Mouse (Mus musculus) MN1 (cell line): ENCODE results near the gene Bbs7.
"Not testable (repeated sequence)": the region's sequence is repeated elsewhere in the genome, so short reads cannot be mapped to it uniquely, and the experiment has no call there.

Experiments
- DNase-seq: peaks from one replicate; pipeline ENCODE4 v3.0.0-alpha.2; 2016; ENCODE audit warnings: low spot score

Gene Bbs7

DNA sequence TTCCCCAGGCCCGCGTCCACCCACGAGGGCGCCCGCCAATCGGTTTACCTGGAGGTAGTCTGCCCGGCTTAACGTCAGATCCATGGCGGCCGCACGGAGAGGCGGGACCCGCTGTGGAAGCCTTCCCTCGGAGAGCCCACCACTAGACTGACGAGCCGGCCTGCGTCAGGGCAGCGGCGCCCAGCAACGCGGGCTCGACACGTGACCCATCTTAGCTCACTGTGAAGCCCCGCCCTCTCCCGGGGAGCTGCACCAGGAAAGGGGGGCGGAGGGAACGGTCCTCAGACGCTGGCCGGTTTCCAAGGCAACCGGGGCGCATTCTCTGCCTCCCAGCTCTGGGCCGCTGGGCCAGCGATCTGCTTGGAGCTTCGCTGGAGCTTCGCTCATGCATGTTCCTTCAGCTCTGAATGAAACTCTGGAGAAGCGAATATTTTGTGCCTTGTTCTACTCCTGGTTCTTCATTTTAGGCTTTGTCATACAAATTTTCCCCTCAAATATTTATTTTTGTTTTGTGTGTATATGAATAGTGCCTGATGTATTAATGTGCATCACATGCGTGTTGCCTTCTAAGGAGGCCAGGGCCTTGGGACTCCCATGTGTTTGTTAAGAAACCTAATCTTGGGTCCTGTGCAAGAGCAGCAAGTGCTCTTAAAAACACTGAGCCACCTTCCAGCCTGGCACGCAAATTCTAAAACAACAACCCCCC, at the start of gene Bbs7:
TSS of gene Bbs7 (minus strand) at position 276 of the 706 bp plus-strand sequence.
- DNase-seq = peak; percentile 97

DNA sequence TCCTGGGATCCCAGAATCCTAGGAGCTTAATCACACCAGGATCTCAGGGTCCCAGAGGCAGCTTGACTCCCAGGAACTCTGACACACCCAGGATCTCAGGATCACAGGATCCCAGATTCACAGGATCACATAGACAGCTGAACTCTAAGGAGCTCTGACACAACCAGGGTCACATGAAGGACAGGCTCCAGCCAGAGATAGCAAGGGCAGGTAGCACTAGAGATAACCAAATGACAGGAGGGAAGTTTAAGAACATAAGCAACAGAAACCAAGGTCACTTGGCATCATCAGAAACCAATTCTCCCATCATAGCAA, 31.9 kb upstream of the Bbs7 start:
- DNase-seq = not testable (repeated sequence)

DNA sequence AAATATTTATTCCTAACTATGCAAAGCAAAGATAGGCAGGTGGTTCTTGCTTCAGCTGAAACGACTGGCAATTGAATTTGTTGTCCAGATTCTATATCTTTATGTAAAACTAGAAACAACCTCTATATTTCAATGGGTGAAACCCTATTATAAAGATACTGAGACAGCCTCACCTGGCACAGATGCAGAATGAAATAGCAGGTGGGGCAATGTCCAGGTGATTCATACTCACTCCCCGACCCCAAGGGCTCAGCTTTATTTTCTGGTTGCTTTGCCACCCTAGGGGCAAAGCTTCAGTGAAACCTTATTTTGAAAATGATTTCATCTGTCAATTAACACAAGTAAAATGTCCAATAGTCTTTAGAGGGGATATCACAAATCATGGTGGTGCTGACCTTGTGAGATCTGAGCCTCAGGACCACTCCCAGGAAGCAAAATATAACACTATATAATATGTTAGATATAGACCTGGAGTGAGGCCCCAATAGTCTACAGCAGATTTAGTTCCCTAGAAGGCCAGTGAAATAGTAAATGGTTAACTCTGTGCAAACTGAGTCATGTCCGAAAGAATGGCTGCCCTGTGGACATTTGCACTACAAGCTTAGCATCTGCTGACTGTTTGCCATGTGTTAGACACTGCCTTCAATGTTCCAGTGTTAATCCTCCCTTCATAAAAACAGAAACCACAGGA, 31.4 kb upstream of the Bbs7 start:
- no peak for DNase-seq

DNA sequence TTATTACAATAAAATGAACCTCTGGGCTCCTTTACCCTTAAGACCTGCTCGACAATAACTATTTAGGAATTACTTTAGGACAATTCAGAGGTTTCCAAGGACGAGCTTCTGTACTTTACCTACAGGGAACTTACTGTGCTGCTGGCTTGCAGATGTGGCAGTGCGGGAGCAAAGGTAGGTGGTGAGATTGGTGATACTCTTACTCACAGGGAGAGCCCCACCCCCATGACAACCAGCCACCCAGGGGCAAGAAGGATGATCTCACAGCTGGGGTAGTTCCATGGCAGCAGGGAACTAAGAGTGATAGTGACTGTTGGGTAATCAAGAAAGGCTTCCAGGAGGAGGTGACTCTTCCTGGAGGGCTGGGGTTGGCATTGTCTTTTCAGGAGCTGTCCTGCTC, 30.1 kb upstream of the Bbs7 start:
- no peak for DNase-seq

DNA sequence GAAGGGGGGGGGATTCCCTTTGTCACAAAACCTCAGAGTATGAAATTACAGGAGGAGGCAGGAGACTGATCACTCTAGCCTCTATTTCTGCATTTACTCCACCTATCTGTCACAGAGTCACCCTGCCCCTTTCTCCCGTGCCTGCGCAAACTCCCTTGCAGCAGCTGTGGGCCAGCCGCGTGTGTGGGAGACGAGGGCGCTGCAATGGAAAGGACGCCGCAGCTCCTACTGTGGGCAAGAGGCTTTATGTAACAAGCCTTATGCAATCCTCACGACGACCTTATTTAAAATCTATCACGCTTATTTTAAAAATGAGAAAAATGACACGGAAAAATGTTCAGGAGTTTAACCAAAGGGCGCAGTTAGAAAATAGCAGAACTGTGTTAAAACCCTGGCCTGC, 29.5 kb upstream of the Bbs7 start:
- DNase-seq = no peak

DNA sequence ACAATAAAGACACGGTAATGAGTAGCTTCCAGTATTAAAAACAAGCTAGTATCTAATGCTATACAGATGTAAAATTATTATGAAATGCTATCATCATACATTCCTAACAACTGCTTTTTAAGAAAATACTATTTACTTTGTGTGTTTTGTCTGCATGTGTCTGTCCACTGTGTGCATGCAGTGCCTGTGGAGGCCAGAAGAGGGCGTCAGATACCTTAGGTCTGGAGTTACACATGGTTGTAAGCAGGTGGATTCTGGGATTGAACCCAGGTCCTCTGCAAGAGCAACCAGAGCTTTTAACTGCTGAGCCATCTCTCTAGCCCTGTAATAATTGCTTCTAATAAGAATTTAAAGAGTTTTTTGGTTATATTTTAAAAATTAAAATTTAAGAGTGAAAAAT, 27.5 kb upstream of the Bbs7 start:
- DNase-seq = no peak

DNA sequence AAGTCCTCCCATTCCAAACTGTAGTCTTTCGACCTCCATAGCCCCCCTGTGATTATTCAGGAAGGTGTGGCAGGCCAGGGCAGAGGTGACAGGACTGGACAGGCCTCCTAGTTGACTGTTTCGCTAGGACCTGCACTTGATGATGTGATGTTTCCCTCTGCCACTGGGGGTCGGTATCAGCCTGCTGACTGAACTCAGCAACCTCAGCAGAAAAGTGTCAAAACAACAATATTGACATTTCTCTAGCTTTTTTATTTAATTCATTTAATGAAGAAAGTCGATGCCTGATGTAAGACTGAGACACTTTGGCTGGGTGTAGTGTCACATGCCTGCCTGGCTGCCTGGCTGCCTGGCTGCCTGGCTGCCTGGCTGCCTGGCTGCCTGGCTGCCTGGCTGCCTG, 22.2 kb upstream of the Bbs7 start:
- DNase-seq = peak; percentile 30

DNA sequence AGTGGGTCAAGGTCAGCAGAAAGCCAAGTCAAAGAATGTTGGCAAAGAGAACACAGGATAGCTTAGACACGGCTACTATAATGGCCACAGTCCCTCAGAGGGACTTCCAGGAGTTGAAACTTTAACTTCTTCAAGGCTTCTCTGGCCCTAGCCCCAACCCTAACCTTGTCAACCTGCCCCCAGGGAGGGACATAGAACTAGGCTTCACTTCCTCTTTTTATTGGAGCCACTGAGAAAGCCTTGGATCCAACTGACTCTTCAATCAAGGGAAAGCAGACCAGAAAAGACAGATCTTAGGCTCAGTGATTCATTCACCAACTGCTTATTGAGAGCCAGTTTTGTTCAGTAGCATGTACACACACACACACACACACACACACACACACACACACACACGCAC, 13.5 kb upstream of the Bbs7 start:
- DNase-seq = no peak

DNA sequence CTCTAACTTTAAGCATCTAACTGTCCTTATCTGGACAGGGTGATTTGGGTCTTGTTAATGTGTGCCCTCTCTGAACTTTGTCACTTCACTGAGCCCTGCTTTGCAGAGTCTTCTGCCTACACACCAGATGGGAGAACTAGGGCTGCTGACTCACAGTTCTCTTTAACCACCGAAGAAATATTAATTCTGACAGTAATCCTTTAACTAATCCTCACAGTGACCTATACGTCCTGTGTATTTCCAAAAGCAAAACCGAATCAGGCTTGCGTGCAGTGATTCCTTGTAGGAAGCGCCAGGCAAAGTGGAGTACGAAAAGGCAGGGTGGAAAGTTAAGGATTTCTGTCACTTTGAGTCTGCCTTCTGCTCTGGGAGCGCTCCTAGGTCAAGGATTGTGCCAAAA, 4.9 kb upstream of the Bbs7 start:
- no peak for DNase-seq

DNA sequence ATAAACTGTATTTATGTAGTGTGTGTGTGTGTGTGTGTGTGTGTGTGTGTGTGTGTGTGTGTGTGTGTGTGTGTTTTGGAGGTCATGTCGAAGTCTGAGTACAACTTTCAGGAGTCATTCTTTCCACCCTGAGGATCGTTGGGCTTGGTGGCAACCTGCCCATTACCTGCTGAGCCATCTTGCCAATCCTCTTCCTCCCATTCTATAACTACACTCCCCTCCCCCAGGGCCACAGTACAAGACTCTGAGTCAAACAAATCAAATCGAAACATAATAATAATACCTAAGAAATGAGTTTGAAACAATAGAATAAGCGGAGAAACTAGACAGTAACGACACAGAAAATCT, 605 bp upstream of the Bbs7 start:
- no peak for DNase-seq

DNA sequence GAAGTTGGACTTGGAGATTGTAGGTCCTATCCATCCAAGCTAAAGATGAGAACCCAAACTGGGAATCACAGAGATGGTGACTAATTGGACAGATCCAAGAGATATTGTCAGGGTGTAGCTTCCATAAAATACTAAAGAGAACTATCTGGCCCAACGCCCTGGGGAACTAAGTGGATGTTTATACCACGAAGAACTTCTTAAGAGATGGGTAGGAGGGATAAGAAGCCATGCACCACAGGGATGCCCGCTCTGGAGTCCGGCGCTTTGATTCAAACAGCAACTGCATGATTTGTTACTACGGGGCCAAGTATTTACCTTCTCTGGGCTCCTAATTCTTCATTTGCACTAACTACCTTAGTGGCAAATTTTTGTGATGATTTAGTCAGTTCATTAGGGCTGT, 590 bp downstream of the Bbs7 start:
- DNase-seq = peak; percentile 32

DNA sequence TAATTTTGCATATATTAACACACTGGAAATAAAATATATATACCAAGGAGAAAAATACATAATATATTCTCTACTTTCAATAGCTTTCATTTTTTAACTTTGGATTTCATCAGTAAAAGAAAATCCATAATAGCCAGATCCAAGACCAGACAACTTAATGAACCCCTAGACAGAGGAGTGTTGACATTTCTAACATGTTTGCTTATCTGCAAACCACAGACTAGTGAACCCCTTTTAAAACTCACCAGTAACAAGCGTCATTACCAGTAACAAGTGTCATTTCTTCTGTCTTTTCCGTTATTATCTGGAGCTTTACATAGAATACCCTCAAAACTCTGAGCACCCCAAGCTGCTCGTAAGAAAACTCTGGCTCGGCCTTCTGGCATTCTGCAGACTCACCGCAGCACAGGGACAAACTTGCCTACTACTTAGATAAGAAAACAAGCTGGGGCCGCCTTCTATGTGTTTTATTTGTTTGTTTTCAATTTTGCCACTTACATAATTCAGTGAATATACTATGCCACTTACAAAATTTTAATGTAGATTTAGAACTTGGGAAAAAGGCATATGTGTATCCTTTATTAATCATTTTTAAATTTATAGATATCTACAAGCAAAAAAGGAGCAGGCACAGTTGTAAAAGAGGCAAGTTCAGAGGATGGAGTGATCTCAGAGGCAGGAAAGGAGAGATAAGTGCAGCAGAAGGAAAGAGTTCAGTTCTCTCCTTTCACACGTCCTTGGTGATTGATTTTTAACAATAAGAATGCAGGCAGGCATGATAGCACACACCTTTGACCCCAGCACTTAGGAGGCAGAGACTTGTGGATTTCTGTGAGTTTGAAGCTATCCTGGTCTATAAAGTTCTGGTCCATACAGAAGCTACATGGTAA, 7.1 kb downstream of the Bbs7 start:
- DNase-seq = no peak

DNA sequence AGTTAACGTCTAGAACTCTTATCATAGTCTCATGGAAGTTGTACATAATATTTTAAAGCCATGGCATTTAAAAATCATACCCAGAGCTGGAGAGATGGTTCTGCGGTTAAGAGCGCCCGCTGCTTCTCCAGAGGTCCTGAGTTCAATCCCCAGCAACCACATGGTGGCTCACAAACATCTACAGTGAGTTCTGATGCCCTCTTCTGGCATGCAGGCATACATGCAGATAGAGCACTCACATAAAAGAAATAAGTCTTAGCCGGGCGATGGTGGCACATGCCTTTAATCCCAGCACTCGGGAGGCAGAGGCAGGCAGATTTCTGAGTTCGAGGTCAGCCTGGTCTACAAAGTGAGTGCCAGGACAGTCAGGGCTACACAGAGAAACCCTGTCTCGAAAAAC, 13.5 kb downstream of the Bbs7 start:
- DNase-seq = not testable (repeated sequence)

DNA sequence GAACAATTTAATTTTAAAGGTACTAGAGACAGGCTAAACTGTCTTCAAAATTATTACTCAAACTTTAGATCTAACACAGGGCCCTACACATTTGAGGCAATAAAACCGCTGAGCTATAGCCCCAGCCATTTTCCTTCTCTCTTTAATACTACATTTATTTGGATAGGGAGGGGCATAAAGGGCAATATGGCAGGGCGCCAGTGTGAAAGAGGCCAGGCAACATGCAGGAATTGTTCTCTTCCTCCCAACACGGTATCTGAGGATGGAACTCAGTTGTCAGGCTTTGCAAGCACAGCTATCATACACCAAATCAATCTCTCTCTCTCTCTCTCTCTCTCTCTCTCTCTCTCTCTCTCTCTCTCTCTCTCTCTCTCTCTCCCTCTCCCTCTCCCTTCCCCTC, 14.5 kb downstream of the Bbs7 start:
- DNase-seq = no peak

DNA sequence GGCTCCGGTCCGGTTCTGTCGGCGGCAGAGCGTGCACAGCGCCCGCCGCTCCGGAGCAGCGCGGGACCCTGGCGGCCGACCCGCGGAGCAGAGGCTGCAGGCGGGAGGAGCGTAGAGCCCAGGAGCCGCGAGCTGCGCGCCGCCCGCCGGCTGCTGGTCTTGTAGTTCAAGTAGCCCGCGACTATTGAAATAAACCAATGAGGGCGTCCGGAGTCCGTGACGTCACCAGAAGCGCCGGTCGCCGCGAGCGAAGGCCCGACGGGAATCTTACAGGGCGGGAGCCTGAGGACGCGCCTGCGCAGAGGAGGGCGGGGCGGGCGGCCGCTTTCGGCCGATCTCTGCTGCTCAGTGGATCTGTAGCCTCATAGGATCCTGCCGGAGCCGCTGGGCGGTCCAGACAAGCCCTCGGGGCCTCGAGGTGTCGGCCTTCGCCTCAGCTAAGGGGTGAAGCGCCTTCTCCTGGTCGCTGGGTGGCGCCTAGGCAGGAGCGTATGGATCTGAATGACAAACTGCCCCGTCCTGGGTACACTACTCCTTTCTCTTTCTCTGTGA, 41.4 kb downstream of the Bbs7 start, which contains the start of gene Ccna2:
TSS of gene Ccna2 (minus strand) at position 324 of the 552 bp plus-strand sequence.
- peak; percentile 99 for DNase-seq

DNA sequence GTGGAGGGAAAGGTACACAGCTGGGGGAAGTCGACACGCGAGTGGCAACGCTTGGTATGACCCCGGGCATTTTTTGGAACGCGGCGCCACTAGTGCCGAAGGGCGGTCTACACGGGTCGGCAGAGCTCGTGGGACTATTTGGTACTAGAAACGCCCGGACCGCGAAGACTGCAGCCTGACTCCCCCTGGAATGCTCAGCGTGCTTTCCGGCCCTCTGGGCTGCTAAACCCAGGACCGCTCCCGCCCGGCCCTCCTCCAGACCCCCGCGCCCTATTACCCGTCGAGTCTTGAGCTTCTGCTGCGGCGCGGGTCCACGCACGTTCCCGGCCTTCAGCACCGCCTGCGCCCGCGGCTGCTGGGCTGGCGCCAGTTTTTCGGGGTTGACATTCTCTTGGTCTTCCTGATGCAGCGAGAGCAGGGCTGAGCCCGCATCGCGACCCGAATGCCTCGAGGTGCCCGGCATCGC, 41.9 kb downstream of the Bbs7 start:
- DNase-seq = no peak

DNA sequence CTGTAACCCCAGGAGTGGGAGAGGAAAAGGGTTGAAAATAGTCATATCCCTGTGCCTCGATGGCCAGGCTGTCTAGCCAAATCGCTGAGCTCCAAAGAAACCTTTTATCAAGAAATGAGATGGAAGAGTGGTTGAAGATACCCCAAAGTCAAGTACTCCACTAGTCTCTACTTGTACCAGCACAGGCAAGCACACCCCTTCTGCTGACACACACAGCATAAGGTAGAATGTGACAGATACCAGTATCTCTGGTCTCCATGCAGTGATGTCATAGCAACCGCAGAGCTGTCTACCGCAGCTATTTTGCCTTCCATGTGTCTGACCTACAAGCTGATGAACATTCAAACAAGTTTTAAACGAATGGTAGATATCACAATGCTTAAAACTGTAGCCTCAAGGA, 43.4 kb downstream of the Bbs7 start:
- DNase-seq = no peak

DNA sequence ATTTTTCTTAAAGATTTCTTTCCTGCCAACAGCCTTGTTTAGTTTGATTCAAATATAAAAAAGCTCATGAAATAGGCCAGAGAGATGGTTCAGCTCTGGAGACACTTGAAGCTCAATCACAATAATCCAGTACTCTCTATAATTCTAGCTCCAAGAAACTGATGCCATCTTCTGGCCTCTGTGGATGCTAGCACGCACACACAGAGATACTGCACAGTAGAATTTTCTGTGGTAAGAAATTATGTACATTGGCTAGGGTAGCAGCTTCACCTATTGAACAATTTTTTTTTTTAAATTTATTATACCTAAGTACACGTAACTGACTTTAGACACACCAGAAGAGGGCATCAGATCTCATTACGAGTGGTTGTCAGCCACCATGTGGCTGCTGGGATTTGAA, 49.6 kb downstream of the Bbs7 start:
- DNase-seq = no peak

DNA sequence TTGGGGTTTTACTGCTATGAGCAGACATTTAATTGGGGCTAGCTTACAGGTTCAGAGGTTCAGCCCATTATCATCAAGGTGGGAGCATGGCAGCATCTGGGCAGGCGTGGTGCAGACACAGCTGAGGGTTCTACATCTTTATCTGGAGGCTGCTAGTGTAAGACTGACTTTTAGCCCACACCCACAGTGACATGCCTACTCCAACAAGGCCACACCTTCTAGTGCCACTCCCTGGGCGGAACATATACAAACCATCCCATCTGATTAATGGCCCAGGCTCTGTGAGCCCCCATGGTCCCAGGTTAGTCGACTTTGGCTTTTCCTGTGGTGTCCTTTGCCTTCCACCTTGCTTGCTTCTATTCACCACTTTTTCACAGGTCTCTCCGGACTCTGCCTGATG, 53.7 kb downstream of the Bbs7 start:
- no peak for DNase-seq

DNA sequence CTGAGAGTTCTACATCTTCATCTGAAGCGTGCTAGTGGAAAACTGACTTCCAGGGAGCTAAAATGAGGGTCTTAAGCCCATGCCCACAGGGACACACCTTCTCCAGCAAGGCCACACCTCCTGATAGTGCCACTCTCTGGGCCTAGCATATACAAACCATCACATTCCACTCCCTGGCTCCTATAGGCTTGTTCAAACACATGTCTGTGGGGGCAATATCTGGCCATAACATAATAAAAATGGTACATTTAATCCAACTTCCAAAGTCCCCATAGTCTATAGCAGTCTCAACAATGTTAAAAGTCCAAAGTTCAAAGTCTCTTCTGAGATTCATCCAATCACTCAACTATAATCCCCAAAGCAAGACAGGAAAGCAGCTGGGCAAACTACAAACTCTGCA, 55.7 kb downstream of the Bbs7 start:
- no peak for DNase-seq

DNA sequence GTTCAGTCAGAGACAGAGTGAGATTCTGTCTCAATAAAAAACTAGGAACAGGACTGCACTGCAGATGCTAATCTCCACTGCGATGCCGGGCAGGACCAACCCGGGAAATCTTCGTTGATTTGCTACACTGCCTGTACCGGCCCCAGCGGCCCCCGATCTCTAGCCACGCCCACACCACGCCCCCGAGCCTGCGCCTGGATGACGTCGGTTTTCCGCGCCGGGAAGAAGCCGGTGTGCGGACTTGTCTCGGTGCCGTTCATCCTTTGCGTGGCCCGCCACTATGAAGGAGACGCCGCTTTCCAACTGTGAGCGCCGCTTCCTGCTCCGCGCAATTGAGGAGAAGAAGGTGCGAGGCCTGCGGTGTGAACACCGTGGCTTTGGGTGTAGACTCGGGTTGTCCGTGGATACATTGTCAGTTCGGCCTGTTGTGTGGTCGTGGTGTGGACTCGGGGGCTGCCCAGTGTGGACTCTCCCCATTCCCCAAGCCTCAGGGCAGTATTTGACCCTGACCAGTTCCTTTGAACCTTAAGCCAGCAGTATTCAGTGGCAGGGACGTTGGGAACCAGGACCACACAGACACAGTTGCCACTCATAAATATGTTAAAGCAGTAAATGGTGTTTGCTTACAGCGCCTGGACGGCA, 60.8 kb downstream of the Bbs7 start, which contains the start of gene Exosc9:
TSS of gene Exosc9 (plus strand) at position 201 of the 642 bp plus-strand sequence.
- peak; percentile 94 for DNase-seq

DNA sequence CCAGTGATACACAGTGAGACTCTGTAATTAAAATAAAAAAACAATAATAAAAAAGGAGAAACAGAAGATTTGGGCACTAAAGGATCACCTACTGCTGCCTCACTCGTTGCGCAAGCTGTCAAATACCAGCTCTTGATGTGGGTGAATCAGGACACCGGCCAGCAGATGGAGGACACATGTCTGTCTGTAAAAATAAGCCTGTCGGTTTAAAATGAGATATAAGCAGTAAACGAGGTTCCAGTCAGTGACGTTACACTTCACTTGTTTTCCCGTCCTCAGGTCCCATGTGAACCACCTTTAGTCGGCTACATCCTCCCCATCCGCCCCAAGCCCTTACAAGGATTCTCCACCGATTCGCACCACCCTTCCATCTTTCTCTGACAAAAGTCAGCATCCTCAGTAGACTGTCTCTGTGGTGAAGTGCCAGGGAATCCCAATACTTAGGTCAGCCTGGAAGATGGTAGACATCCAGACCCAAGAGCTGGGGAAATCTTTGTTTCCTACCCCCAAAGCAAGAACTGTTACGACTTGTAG, 61.4 kb downstream of the Bbs7 start:
- no peak for DNase-seq
